Mouse (Mus musculus) heart, adult 2 months (tissue): ENCODE measurements around the gene Lrrc7.

Experiments used
- CTCF ChIP-seq: fragments of 200-600 bp; IDR thresholded peaks from 2 replicates; pipeline ENCODE4 v1.8.1; 2022; ENCODE audit warnings: antibody characterized with exemption, mild to moderate bottlenecking, moderate library complexity
- EP300 ChIP-seq: fragments of 200-500 bp; IDR thresholded peaks from 2 replicates; pipeline ENCODE4 v1.6.1; 2011; ENCODE audit warnings: low read depth, low read length, control low read depth; ENCODE audit not compliant: insufficient read depth
- POLR2A ChIP-seq: fragments of 200-500 bp; IDR thresholded peaks from 2 replicates; pipeline ENCODE4 v1.6.1; 2011; ENCODE audit warnings: mild to moderate bottlenecking, low read depth, low read length, control low read depth; ENCODE audit not compliant: insufficient read depth

DNA sequence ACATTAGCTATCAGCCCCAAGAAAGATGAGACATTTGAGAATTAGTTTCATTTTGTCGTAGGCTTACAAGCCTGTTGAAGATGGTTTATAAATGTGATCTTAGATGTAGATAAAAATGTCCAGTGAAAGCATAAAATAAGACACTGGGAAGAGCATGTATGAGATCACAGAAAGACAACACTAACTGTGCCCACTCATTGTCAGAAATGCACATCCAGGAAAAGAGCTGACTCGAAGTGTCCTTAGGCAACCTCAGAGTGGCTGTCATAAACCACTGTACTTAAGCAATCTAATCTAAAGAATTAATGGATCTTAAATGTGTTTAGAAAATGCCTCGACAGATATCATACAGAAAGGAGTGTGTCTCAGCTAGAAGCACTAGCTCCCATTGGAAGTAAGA is 196.2 kb downstream of the Lrrc7 start:
- TF ChIP-seq EP300 = no peak
- no peak for TF ChIP-seq CTCF
- no peak for TF ChIP-seq POLR2A
